Mouse (Mus musculus) olfactory bulb, adult 2 months (tissue): Measurements from ENCODE around the gene Nfe2.
A peak's percentile ranks its signal among the peaks of the same experiment; 100 is the strongest.

ENCODE experiments used
- CTCF ChIP-seq: fragments of 200-500 bp; IDR thresholded peaks from 2 replicates; pipeline ENCODE4 v1.5.1; 2012; ENCODE audit warnings: low read depth, mild to moderate bottlenecking, low read length, moderate library complexity; ENCODE audit not compliant: insufficient read depth
- POLR2A ChIP-seq: fragments of 200-500 bp; IDR thresholded peaks from 2 replicates; pipeline ENCODE4 v1.6.1; 2012; ENCODE audit warnings: mild to moderate bottlenecking, low read depth, low read length, moderate library complexity; ENCODE audit not compliant: insufficient read depth

DNA sequence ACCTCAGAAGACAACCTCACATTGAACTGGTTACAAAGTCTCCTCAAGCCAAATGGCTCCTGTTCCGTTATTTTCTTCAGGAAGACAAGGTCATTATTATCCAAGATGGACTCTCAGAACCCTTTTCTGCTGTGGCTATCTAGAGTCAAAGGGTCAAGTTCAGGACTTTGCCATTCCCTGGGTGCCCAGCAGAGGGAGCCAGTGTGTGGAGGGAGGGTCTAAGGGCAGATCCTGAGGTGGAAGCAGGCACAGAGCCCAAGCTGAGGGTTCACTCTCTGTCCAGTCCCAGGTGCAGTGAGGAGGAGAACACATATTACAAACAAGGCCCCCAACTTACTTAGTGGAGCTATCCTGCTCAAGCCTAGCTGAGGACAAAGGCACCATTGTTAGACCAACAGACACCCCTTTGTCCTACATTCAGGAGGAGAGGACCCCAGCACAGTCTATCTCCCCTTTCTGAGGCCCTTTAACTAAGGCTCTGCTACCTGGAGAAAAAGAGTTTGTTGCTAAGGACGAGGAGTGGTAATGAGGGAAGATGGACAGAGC is 7.9 kb downstream of the Nfe2 start:
- TF ChIP-seq CTCF (peak; percentile 85; the same call in 1 of the 2 replicates), POLR2A (no peak)
